Mouse (Mus musculus) mouse embryonic stem cell (cell line): Measurements from ENCODE around the gene Tubb4b.

ENCODE experiments used
- in situ Hi-C, 2 experiments: fragments of 300-500 bp; cut with MboI; formaldehyde crosslinking; loops; 1 replicate in 1 of 2; 3 replicates in 1 of 2; pipeline ENCODE4 v1.14.3; 2019 to 2020; ENCODE audit warnings: low sequenced_read_pairs in 2 of 2, low pct_unique_long_range_greater_than_20kb in 1 of 2, mixed read lengths in 1 of 2; ENCODE audit not compliant: unreplicated experiment in 1 of 2

The Tubb4b gene

DNA sequence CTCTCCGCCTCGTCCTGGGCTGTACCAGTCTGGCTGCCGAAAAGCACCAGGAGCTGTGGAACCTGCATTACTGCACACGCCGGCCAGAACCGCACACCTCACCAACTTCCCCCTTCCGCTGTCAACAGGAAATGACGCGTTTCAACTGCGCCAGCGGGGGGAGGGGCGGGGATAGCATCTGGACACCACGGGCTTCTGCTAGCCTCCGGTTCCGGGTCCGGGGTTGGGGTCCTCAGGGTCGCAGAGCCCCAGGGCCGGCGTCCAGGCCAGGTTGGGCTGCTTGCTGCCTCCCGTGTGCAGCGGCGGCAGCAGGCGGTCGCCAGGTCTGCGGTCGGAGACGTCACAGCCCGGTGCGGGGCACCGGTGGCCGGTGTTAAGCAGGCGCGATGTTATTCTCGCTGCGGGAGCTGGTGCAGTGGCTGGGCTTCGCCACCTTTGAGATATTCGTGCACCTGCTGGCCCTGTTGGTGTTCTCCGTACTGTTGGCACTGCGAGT lies 30.8 kb upstream of the Tubb4b start, which contains the start of gene Tmem203:
Tmem203 (plus strand) TSS at position 156 of the 496 bp plus-strand sequence.
- in situ Hi-C loops = loop anchor here in 1 of 2 experiments (10.0 kb wide), 1 partner anchor 61 kb away; the partner anchor contains the start of gene Tor4a

- in situ Hi-C loops = loop anchor here in 1 of 2 experiments (10.0 kb wide), 1 partner anchor 58 kb away; the partner anchor contains the start of gene Tor4a
These were observed 27.8 kb upstream of the Tubb4b start for GRCm38 (mm10) chr2:25252331-25252730.

GRCm38 (mm10) chr2:25246183-25247072 lies 21.9 kb upstream of the Tubb4b start, which contains the start of gene AL732309.1:
Gene AL732309.1 (minus strand): TSS chr2:25246863.
- in situ Hi-C loops = no loop called here

DNA sequence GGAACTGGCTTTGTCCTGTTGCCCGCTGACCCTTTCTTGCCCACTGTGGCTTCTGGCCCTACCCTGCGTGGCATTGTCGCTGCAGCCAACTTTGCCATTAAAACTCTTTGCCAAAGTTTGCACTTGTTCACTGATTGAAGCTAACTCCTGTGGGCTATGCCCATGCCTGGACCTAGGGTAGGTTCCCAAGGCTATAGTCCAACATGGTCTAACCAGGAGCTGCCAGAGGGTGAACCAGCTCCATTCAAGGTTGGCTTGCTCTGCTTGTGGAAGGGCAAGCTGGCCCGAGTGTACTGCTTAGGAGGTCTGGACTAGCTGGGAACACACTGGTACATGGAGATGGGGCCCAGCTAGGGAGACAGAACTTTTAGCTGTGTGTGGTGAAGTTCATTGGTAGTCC lies 19.6 kb upstream of the Tubb4b start:
- in situ Hi-C loops = no loop called here

GRCm38 (mm10) chr2:25243342-25243741 lies 18.8 kb upstream of the Tubb4b start:
- in situ Hi-C loops = no loop called here

DNA sequence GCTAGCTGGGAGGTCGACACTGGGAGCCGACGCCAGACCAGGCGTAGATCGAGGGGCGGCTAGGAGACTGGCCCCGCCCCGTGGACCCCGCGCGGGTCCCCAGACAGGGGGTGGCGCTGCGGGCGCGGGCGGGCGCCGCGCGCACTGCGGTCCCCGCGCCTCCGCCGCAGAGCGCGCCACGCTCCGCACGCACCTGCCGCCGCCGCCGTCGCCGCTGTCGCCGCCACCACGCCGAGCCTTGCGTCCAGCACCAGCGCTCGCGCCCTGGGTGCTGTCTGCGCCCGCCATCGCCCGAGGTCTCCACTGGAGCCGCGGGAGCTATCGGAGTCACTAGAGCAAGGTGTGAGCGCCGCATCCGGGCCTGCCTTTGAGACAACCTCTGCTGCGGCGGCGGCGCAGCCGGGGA lies 17.6 kb upstream of the Tubb4b start, which contains the start of the genes Rnf208 and Cysrt1:
Rnf208 (plus strand) TSS at position 155 of the 406 bp plus-strand sequence.
Cysrt1 (minus strand) TSS at position 352 of the 406 bp plus-strand sequence.
- in situ Hi-C loops = no loop called here

GRCm38 (mm10) chr2:25241438-25241775 lies 16.9 kb upstream of the Tubb4b start:
- in situ Hi-C loops = no loop called here

DNA sequence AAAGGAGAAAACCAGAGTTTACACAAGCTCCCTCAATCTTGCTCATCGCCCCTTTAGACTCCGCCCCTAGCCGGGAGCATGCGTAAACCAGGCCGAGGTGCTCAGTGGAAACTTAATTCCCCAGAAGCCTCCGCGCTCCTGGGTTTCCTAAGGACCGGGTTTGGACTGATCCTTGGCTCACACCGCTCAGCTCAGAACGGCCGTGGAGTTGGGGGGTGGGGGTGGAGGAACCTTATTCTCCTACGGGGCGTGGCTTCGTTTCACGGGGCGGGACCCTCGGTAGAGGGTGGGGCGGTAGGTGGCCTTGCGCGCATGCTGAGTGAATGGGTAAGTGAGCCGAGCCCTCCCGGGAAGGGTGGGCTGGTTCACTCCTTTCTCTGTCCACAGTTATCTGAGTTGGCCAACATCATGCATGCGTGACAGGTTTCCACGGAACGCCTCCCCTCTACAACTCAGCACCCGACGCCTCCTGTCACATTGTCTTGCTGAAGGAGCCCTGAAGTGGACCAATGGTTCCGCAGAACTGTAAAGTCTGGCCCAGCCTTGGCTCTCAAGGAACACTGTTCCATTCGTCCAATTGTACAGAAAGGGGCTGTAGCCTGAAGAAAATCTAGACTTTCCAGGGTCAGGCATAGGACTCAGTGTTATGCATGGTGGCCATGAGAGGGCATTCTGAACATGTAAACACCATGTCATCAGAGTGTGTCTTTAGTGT lies 16.4 kb upstream of the Tubb4b start:
- in situ Hi-C loops = no loop called here

GRCm38 (mm10) chr2:25240310-25240709 lies 15.8 kb upstream of the Tubb4b start:
- in situ Hi-C loops = no loop called here

DNA sequence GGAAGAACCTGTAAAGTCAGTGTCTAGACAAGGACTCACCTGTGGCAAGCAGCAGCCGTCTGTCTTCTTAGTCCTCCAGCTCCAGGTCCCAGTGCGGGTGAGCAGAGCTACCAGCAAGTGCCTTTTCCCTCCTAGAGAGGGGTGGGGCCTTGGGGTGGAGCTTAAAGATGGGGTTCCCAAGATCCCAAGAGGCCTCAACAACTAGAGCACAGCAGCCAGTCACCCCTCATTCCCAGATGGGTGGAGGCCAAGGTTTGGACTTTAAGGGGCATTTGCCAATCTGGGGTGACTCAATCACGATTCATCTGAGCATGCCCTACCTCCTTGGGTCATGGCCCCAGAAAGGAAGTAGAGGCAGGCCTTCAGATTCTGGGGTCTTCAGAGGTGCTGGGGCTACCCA lies 15.3 kb upstream of the Tubb4b start:
- in situ Hi-C loops = no loop called here

DNA sequence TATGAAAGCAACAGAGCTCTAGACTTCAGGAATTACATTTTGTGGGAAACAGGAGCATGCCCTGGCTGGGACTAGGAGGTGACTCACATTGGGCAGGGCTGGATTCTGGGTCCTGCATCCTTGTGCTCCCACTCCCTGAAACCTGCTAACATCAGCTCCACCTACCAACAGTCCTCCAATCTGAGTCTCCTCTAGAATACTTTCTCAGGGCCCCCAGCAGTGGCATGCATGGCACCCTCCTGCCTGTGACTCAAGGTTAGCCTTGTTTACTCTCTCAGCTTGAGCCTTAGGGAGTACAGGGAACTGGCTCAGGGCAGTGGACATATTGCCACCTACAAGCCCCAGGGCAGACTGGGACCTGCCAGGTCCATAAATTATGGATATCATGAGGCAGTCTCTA lies 13.6 kb upstream of the Tubb4b start:
- in situ Hi-C loops = no loop called here

GRCm38 (mm10) chr2:25237522-25237921 lies 13.0 kb upstream of the Tubb4b start:
- in situ Hi-C loops = no loop called here

GRCm38 (mm10) chr2:25236614-25237013 lies 12.1 kb upstream of the Tubb4b start, which contains the start of gene Rnf224:
Gene Rnf224 (minus strand): TSS chr2:25236787.
- in situ Hi-C loops = no loop called here

DNA sequence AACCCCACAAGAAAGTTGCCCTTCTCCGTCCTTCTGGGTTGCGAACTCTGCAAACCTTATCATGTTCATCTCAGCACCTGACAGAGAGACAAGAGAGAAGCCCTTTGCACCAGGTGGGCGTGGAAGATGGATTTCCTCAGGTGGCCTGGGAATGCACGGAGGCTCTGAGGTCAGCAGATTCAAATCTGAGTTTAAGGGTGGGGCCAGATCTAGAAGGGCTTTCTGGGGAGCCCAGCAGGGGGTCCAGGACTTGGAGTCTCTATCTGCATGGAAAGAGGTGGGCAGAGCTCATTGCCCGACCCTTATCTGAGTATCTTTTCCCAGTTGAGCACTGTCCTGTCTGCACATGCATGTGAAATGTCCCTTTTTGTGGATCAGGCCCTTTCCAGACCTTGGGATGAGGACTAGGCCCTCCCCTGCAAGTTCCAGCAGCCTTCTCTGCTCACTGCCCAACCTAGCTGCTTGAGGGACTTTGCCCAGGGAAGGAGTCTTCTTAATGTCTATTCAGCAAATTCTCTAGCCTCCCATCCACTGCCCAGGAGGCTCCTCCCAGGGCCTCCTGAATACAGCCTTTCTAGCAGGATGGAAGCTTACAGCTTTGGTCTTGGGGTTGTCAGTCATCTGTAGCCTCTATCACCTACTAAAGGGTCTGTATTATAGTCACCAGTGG lies 10.2 kb upstream of the Tubb4b start:
- in situ Hi-C loops = no loop called here

GRCm38 (mm10) chr2:25234050-25234449 lies 9.5 kb upstream of the Tubb4b start, which contains the start of gene Slc34a3:
Gene Slc34a3 (minus strand): TSS chr2:25234364.
- in situ Hi-C loops = no loop called here

GRCm38 (mm10) chr2:25233421-25233820 lies 8.9 kb upstream of the Tubb4b start:
- in situ Hi-C loops = no loop called here

- in situ Hi-C loops = no loop called here
These were observed 6.5 kb upstream of the Tubb4b start for GRCm38 (mm10) chr2:25231038-25231437.

- in situ Hi-C loops = no loop called here
These were observed 6.1 kb upstream of the Tubb4b start for GRCm38 (mm10) chr2:25230581-25230980.
